ENCODE assay signal across 8 mouse cellular contexts in genomic region chr14:79330944-79331561, GRCm38 (mm10). TPM values are rescaled to one million over a fixed set of nuclear protein-coding genes. Genes with fewer than 3 reads are reported as not detected.
DNase-seq lines count a peak whose midpoint lies in the region; ATAC-seq and TF ChIP-seq lines count a peak whose summit lies in the region.

No protein-coding gene starts in this region.

- no peak for TF ChIP-seq POLR2A in heart, adult 2 months (IDR thresholded peaks at IDR 0.05; ENCODE audit: insufficient read depth, low read depth, low read length)

- intact Hi-C loops in heart, adult 2 months (cut with DNase I) = no loop called here
- intact Hi-C loops in heart, postnatal 14 days (cut with DNase I) = loop anchor here (5.0 kb wide), 1 partner anchor 56 kb away; no protein-coding TSS in a partner anchor

- TF ChIP-seq EP300 in heart, adult 2 months (IDR thresholded peaks at IDR 0.05; ENCODE audit: insufficient read depth, low read depth, low read length) = no peak

- H3K4me3 ChIP-seq in heart, adult 2 months = peak overlapping the region; percentile 12; the same call in 1 of the 2 replicates
- H3K4me3 ChIP-seq in hindbrain, embryonic 15.5 days = peak overlapping the region; percentile 18
- H3K4me3 ChIP-seq in midbrain, embryonic 16.5 days (ENCODE audit: low read depth, low read length) = peak overlapping the region; percentile 23

- 13% methylated on average over 16 of the region's 16 CpGs for WGBS in heart, adult 2 months
- 49% methylated on average over 16 of the region's 16 CpGs for WGBS in hindbrain, embryonic 15.5 days
- WGBS in midbrain, embryonic 16.5 days = 60% methylated on average over 16 of the region's 16 CpGs

- H3K79me2 ChIP-seq in heart, adult 2 months (replicated peaks; ENCODE audit: control insufficient read depth, insufficient read depth, low read length) = no peaks in the 10 kb centered on the region

- peaks cover 12% of the 10 kb centered on the region for H3K4me1 ChIP-seq in heart, adult 2 months (ENCODE audit: control insufficient read depth, insufficient read depth, low read length)
- peaks cover 5% of the 10 kb centered on the region; the same call in 1 of the 2 replicates for H3K4me1 ChIP-seq in hindbrain, embryonic 15.5 days (replicated peaks)
- H3K4me1 ChIP-seq in midbrain, embryonic 16.5 days (ENCODE audit: control insufficient read depth, insufficient read depth, low read length) = no peaks in the 10 kb centered on the region; the same call in 1 of the 2 replicates

- no peak for DNase-seq in heart, adult 2 months
- DNase-seq in heart, postnatal 14 days = no peak
- DNase-seq in c-Kit-negative CD71-positive TER-119-positive erythroid progenitor cells, embryonic 14.5 days (ENCODE audit: low read depth, low spot score) = peak; percentile 35
- DNase-seq in frontal cortex, postnatal 14 days (ENCODE audit: low spot score in 2 of 2) = no peak
- DNase-seq in urinary bladder, postnatal 25 days (ENCODE audit: low spot score) = no peak
- no peak for DNase-seq in layer of hippocampus, postnatal 14 days (ENCODE audit: low spot score in 2 of 2)

- H3K4me2 ChIP-seq in hindbrain, embryonic 15.5 days = peak overlapping the region; percentile 46
- H3K4me2 ChIP-seq in midbrain, embryonic 16.5 days (ENCODE audit: low read length) = peak overlapping the region; percentile 42

- H3K27ac ChIP-seq in heart, adult 2 months = peak overlapping the region; percentile 74
- no peak overlapping the region for H3K27ac ChIP-seq in hindbrain, embryonic 15.5 days (replicated peaks)
- no peak overlapping the region for H3K27ac ChIP-seq in midbrain, embryonic 16.5 days (ENCODE audit: low read length)

- H3K36me3 ChIP-seq in heart, adult 2 months (ENCODE audit: control insufficient read depth, insufficient read depth, low read length) = peaks cover 9% of the 10 kb centered on the region
- peaks cover 7% of the 10 kb centered on the region; the same call in 1 of the 2 replicates for H3K36me3 ChIP-seq in hindbrain, embryonic 15.5 days
- 0 out of 2 replicates have a peak, but pooled peaks cover 2% of the 10 kb centered on the region for H3K36me3 ChIP-seq in midbrain, embryonic 16.5 days (ENCODE audit: control insufficient read depth, insufficient read depth, low read length)

- TF ChIP-seq CTCF in heart, adult 2 months (IDR thresholded peaks at IDR 0.05) = no peak

- no peaks in the 10 kb centered on the region for H3K27me3 ChIP-seq in heart, adult 2 months (ENCODE audit: control insufficient read depth, insufficient read depth, low read length)
- no peaks in the 10 kb centered on the region for H3K27me3 ChIP-seq in hindbrain, embryonic 15.5 days
- no peaks in the 10 kb centered on the region for H3K27me3 ChIP-seq in midbrain, embryonic 16.5 days (ENCODE audit: control insufficient read depth, insufficient read depth, low read depth, low read length)

- peak; percentile 37; the same call in 1 of the 2 replicates for ATAC-seq in hindbrain, embryonic 15.5 days (ENCODE audit: low FRiP score, low read depth)
- ATAC-seq in midbrain, embryonic 16.5 days = peak; percentile 75

- no peaks in the 10 kb centered on the region for H3K9me3 ChIP-seq in hindbrain, embryonic 15.5 days
- no peaks in the 10 kb centered on the region for H3K9me3 ChIP-seq in midbrain, embryonic 16.5 days (replicated peaks; ENCODE audit: control insufficient read depth, low read length, poor library complexity, severe bottlenecking)

- H3K9ac ChIP-seq in heart, adult 2 months (ENCODE audit: low read depth, low read length) = peak overlapping the region; percentile 21; the same call in 1 of the 2 replicates
- 0 out of 2 replicates have a peak overlapping the region, but pooled peaks have one; percentile 15 for H3K9ac ChIP-seq in hindbrain, embryonic 15.5 days
- peak overlapping the region; percentile 50; the same call in 1 of the 2 replicates for H3K9ac ChIP-seq in midbrain, embryonic 16.5 days (ENCODE audit: low read depth, low read length)

RNA-seq across cellular contexts. Expression of gene Rgcc, which starts 29.6 kb away (rescaled TPM):
- 100 to 1,000 TPM in 1 of 2 experiments, 10 to 100 TPM in 1; 66.4 to 116 TPM for total RNA-seq in heart, adult 2 months (2021)
- polyA plus RNA-seq in heart, adult 2 months (2012; rRNA removed) = 91.8 and 124 TPM in 2 replicates
- total RNA-seq in heart, postnatal 14 days (2021) = 10 to 100 TPM; 78.5 to 80.3 TPM
- polyA plus RNA-seq in hindbrain, embryonic 15.5 days (2015; fragmentation: Nextera tagmentation; extraction: Ambion mirVana) = 40.4 and 41.1 TPM in 2 replicates
- 26.3 and 36.4 TPM in 2 replicates for polyA plus RNA-seq in midbrain, embryonic 16.5 days (2015; fragmentation: Nextera tagmentation; extraction: Ambion mirVana)
- total RNA-seq in layer of hippocampus, postnatal 14 days (2021) = 10 to 100 TPM; 38.5 to 49.0 TPM

RNA-seq across cellular contexts. Expression of gene Naa16, which starts 59.5 kb away (rescaled TPM):
- total RNA-seq in heart, adult 2 months (2021) = 1 to 10 TPM; 7.9 to 9.7 TPM
- 1.8 and 3.5 TPM in 2 replicates for polyA plus RNA-seq in heart, adult 2 months (2012; rRNA removed)
- 10 to 100 TPM; 12.5 to 15.6 TPM for total RNA-seq in heart, postnatal 14 days (2021)
- 20.3 and 21.4 TPM in 2 replicates for polyA plus RNA-seq in hindbrain, embryonic 15.5 days (2015; fragmentation: Nextera tagmentation; extraction: Ambion mirVana)
- 17.1 and 21.1 TPM in 2 replicates for polyA plus RNA-seq in midbrain, embryonic 16.5 days (2015; fragmentation: Nextera tagmentation; extraction: Ambion mirVana)
- total RNA-seq in layer of hippocampus, postnatal 14 days (2021) = 10 to 100 TPM; 10.1 to 11.9 TPM
